Mouse (Mus musculus) ES-Bruce4 (cell line): ENCODE measurements around the gene Cacna1d.

Source experiments
- CTCF ChIP-seq: IDR thresholded peaks from one replicate; pipeline ENCODE4 v1.8.1; 2011; ENCODE audit warnings: low read depth, low read length
- EP300 ChIP-seq: IDR thresholded peaks from 2 replicates; pipeline ENCODE4 v1.6.1; 2011; ENCODE audit warnings: low read depth, low read length; ENCODE audit not compliant: insufficient read depth
- POLR2A ChIP-seq: IDR thresholded peaks from one replicate; pipeline ENCODE4 v1.8.1; 2011; ENCODE audit warnings: low read length; ENCODE audit not compliant: insufficient read depth

GRCm38 (mm10) chr14:30135351-30135750, 355.9 kb downstream of the Cacna1d start:
- TF ChIP-seq POLR2A, result no peak
- TF ChIP-seq EP300, result no peak
- TF ChIP-seq CTCF, result no peak
